Mouse (Mus musculus) ES-CJ7 (cell line): ENCODE measurements around the gene Ctnnd1.

Experiments
- DNase-seq: peaks from one replicate; pipeline ENCODE4 v3.0.0; 2011; ENCODE audit warnings: low read depth, low spot score

Ctnnd1 gene

GRCm38 (mm10) chr2:84607842-84608241, 42.7 kb downstream of the Ctnnd1 start:
- no peak for DNase-seq

- no peak for DNase-seq
Measured at GRCm38 (mm10) chr2:84600977-84601376, 49.6 kb downstream of the Ctnnd1 start.

GRCm38 (mm10) chr2:84599270-84599888, 51.2 kb downstream of the Ctnnd1 start:
- DNase-seq, result no peak

- DNase-seq, result no peak
Measured at GRCm38 (mm10) chr2:84597123-84597522, 53.4 kb downstream of the Ctnnd1 start.

GRCm38 (mm10) chr2:84592801-84593200, 57.8 kb downstream of the Ctnnd1 start:
- DNase-seq, result no peak

- peak; percentile 57 for DNase-seq
Measured at GRCm38 (mm10) chr2:84585700-84586099, 64.9 kb downstream of the Ctnnd1 start.

- no peak for DNase-seq
Measured at GRCm38 (mm10) chr2:84582286-84582685, 68.3 kb downstream of the Ctnnd1 start.

GRCm38 (mm10) chr2:84581208-84581607, 69.4 kb downstream of the Ctnnd1 start:
- peak; percentile 44 for DNase-seq

GRCm38 (mm10) chr2:84579311-84579710, 71.3 kb downstream of the Ctnnd1 start:
- peak; percentile 64 for DNase-seq

GRCm38 (mm10) chr2:84574130-84574529, 76.4 kb downstream of the Ctnnd1 start:
- DNase-seq, result no peak

- no peak for DNase-seq
Measured at GRCm38 (mm10) chr2:84556888-84557514, 93.6 kb downstream of the Ctnnd1 start.

- no peak for DNase-seq
Measured at GRCm38 (mm10) chr2:84551390-84552100, 99.0 kb downstream of the Ctnnd1 start.
